Mouse (Mus musculus): Measurements from ENCODE around the gene Prkce. TPM values are rescaled to one million over a fixed set of nuclear protein-coding genes. Genes with fewer than 3 reads are reported as not detected.
A peak's percentile ranks its signal among the peaks of the same experiment; 100 is the strongest.

Prkce gene
- total RNA-seq, 4 experiments from 2014 or later = 17.6 to 26.9 (median 22.3) TPM

- no peak for DNase-seq
Measured at GRCm38 (mm10) chr17:86419199-86419598, 251.6 kb downstream of the Prkce start.

DNA sequence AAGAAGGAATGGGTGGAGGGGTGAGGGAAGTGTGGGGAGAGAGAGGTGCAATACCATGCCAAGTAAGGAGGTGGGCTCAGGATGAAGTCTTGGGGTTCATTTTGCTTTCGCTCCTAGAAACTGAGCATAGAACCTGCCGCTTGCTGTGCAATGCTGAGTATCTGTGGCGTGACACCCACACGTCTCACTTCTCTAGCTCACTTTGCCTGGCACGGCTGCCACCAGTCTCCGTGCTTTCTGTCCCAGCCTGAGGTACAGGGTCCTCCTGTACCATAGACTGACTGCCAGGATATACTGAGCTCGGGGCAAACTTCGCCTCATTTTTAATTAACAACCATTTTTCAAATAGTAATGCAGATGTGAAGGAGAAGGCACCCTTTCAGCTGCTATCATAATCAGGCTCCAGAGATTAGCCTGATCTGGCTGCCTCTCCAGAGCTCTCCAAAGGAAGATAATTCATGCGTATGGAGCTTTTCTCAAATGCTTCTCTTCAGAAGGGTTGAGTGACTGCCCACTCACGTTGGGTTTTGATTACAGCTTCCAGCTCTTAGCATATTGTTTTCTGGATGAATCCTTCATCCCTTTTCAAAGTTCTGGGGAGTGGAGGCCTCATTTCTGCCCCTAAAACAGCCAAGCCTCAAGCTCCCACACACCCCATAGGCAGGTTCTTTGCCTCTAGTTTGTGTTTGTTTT, 253.2 kb downstream of the Prkce start:
- no peak for DNase-seq

GRCm38 (mm10) chr17:86422023-86422422, 254.4 kb downstream of the Prkce start:
- DNase-seq = no peak

GRCm38 (mm10) chr17:86429877-86430276, 262.3 kb downstream of the Prkce start:
- no peak for DNase-seq

DNA sequence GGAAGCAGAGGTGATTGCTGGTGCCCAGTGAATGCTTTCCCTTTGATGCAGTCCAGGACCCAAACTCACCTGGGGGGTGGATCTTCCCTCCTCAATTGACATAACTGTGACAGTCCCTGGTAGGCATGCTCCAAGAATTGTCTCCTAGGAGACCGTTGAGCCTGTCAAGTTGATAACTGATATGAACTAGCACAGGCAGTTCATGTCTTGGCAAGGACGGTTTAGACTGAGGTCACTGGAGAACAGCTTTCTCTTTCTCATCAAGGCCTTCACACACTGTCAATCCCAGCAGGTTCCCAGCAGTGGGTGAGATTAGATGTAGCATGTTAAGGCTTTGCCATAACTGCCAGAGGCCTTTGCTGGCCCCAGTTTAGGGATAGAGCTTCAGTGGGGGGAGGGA, 265.5 kb downstream of the Prkce start:
- peak; percentile 28 for DNase-seq

- DNase-seq = no peak
Measured at GRCm38 (mm10) chr17:86433813-86434212, 266.2 kb downstream of the Prkce start.

DNA sequence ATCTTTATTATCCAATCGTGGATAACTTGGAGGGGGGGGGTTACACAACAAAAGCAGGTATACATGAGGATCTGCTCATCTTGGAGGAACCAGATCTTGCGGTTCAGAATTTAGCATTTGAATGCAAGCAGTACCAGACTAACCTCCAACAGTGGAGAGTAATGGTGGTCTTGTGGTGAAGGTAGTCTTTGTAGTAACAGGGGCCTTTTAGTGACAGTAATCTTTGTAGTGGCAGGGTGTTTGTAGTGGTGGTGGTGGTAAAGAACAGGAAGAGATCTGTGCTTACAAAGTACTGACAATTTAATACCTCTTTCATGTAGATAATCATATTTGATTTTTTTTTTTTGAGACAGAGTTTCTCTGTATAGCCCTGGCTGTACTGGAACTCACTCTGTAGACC, 267.2 kb downstream of the Prkce start:
- no peak for DNase-seq

GRCm38 (mm10) chr17:86435570-86435969, 268.0 kb downstream of the Prkce start:
- no peak for DNase-seq

DNA sequence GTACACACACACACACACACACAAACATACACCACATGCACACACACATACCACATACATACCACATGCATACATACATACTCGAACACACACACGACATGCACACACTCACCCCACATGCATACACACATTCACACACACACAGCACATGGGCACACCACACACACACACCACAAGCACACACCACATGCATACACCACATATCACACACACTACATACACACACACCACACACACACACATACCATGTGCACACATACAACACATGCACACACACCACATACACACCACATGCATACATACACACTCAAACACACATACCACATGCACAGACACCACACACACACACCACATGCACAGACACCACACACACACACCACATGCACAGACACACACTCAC, 268.4 kb downstream of the Prkce start:
- DNase-seq = no peak

DNA sequence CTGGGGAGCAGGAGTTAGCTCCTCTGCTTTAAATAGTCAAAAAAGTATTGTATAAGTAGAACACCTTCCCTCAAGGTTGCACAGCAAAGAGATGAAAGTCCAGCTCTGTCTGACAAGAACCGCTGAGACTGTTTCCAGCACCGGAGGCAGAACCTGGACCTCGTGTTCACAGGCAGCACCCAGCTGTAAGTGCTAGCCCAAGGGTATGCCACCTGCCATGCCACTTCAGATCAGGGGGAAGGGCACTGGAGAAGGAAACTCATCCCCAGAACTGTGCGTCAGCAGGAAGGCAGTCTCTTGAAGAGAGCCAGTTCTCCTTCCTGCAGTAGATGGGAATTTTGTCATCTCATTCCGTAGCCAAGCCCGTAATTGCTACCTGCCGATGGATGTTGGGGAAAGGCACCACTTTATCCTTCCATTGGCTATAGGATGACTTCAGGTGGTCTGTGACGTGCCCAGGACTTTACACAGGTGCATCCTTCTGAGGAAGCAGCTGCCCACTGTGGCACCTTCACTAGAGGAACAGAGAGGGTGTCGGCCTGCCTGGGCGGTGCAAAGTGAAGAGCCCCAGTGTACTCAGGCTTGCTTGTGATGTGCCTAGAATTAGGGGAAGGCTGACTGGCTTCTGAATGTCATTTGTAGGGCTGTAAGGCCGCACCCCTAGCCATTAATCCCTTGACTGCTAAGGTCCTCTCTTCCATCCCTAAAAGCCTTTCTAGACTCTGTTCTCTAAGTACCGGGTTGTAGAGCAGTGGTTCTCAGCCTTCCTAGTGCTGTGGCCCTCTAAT, 269.2 kb downstream of the Prkce start:
- no peak for DNase-seq

- DNase-seq = no peak
Measured at GRCm38 (mm10) chr17:86437516-86438277, 270.1 kb downstream of the Prkce start.

- no peak for DNase-seq
Measured at GRCm38 (mm10) chr17:86438278-86438661, 270.7 kb downstream of the Prkce start.

DNA sequence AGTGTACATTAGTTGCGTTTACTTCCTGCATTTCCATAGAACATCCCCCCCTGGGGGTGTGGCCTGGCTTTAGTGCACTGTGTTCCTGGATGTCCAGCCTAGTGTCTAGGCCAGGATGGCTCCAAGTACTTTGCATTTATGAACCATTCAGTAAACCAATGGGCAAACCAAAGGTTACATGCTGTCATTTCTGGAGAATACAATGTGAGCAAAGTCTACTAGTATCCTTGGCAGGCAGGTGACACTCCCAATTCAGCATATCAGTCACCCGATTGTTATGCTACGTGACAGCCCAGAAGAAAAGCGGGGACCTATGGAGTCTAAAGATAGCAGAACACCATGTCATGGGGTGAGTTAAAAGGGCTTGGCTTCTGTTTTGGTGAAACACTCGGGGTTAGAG, 271.2 kb downstream of the Prkce start:
- DNase-seq = no peak

DNA sequence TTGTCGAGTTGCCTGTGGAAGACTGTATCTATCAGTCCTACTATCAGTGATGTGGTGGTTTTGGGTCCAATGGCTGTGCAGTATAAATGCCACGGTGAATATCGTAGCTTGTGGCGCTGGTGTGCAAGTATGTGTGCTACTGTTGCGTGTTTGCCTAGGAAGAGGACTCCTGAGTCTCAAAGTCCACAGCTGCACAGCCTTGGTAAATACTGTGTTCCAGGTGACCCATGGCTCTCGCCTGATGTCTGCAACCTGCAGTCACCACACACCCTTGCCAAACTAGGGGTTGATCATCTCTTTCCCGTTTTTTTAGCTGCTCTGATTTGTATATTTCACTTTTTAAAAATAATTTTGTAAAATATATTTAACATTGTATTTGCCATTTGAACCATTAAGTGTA, 273.5 kb downstream of the Prkce start:
- no peak for DNase-seq

- DNase-seq = peak; percentile 67
Measured at GRCm38 (mm10) chr17:86443886-86444285, 276.3 kb downstream of the Prkce start.

DNA sequence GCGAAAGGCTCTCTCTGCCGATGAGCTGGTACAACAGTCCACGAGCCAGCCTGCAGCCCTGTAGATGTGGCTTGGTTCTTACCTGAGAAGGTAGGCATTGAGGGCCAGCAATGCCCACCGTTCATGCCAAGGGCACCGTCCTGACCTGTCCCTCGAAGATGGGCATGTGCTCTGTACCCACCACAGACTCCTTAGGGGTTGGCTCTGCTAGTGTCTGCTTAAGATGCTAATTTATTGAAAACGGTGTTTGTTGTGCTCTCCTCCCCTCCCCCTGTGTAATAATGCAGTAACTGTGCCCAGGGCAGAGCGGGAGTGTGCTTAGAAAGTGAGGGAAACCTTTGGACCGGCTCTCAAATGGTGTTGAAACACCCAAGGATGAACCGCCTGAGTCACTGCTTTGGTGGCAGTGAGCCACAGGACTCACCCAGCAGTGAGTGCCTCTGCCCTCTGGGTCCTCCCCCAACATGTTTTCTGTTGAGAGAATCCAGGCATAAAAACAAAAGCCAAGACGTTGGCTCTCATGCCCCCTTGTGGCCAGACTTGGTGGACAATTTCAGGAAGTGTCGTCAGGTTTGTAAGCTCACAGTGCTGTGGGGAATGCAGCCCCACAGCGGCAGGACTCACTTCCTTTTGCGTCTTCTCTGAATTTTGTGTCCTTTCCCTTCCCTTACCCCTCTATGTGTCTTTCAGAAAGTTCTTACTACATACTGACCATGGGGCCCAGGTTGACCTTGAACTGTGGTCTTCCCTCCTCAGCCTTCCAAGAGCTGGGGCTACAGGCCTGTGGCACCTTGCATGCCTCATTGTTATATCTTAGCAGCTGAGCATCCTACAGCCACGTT, 277.2 kb downstream of the Prkce start:
- DNase-seq = peak; percentile 96

GRCm38 (mm10) chr17:86445420-86445720, 277.8 kb downstream of the Prkce start:
- no peak for DNase-seq

DNA sequence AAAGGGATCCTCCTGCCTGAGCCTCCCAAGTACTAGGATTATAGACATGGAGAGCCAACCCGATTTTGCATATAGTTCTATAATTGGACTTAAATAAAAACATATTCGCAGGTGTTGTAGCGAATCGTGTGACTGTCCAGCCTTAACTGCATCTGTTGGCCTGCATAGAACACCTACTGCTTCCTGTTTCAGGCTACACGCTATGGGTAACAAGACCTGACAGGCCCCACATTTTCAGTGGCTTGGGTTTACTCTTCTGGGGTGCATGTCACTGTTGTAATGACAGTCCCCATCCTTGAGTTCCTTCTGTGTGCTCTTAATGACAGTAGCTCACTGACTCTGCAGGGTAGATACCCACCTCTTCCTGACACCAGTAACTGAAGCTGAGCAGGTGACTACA, 278.3 kb downstream of the Prkce start:
- no peak for DNase-seq

GRCm38 (mm10) chr17:86447101-86447598, 279.6 kb downstream of the Prkce start:
- DNase-seq = peak; percentile 53

DNA sequence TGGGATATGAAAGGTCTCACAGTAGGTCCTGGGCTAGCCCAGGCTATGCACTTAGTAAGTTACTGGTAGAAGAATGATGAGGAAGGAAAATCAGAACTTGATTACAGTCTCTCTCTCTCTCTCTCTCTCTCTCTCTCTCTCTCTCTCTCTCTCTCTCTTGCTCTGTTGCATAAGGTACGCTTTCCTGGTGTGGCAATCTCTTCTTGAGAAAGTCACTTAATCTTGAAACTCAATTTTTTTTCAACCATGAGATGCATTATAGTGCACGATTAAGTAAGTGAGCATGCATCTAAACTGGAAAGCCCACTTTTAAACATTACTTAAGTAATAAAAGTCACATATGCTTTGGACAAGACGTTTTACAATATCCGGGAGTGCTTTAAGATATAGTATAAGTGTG, 285.3 kb downstream of the Prkce start:
- no peak for DNase-seq

DNA sequence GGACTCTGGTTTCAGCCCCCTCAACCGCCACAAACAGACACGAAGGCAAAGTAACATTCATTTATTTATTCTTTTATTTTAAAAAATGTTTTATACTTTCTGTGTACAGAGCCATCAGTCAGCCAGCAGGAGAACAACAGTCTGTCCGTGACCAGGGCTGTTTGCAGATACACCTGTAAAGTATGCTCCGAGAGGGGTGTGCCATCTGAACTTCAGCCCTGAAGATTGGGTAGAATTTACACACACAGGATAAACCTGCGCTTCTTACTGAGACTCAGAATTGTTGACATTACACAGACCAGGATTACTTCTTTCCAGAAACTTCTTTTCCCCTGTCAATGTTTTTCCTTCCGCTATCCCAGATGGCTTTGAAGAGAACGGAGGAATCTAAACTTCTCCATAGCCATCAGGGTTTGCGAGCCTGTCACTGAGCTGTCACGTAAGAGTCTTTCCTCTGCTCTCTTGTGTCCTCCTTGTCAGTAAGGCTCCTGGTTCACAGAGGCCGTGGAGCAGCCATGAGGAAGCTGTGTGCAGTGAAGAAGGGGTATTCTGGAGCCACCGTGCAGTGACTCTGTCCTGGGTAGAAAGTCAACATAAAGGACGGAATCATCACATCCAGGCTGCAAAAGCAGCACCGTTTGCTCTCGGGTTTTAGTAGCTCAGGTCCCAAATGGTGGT, 286.2 kb downstream of the Prkce start:
- no peak for DNase-seq

DNA sequence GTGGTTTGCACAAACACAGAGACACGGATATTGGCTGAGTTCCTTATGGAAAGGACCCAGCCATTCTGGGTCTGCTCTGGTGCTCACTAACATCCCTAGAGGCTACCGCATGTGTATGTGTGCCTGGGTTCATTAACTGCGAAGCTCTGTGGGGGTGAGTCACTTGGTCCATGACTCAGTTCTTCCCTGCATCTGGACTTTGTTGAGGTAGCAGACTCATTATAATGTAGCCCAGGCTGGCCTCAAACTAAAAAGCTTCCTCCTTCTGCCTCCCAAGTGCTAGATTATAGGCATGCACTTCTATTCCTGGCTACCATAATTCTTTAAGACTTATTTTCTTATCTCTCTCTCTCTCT, 286.7 kb downstream of the Prkce start:
- no peak for DNase-seq
